Mouse (Mus musculus) monocyte, adult 59 days (primary cell): Measurements from ENCODE around the gene Tnc. TPM values are rescaled to one million over a fixed set of nuclear protein-coding genes. Genes with fewer than 3 reads are reported as not detected.

ENCODE experiments used
- total RNA-seq, 2 experiments: library from RNA; stranded (reverse); gene quantifications; one replicate each; pipeline ENCODE4 v1.2.4; 2023

The Tnc gene
- total RNA-seq: not detected

DNA sequence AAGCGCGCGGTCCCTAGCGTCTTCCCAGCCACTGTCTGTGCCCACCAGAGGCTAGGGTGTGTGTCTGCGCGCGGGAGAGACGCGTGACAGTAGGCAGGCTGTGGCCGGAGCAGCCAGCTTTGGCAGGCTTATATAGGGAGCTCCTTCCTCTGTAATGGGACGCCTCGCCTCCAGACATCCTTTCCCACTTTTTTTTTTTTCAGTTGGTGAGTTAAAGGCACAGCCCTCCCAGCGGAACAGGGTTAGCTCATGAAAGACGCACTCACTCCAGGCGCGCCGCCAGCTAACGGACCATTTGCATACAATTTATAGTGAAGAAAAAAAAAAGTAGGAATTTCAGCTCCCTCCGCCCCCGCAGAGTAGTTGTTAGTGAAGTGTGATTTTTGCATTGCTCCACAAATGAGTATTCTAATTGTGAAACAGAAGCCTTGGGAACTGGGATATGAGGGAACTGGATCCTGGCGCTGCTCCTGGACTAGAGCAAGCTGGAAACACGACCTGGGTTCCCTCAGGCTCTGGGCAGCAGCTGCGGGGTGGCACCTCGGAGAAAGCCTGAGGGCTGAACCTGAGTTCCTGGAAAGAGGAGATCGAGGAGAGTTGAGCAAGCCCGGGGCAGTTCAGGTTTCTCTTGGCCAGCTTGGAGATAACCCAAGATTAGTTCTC is at the start of gene Tnc:
Gene Tnc (minus strand): TSS at position 185 of the 663 bp plus-strand sequence.

Other genes with a start within 250 kb of the Tnc start
- gene Tnfsf8, start 185.7 kb downstream of the Tnc start, total RNA-seq: under 1 TPM; 0.30 to 0.31 TPM